Mouse (Mus musculus): ENCODE data around the gene Duox1. TPM values are rescaled to one million over a fixed set of nuclear protein-coding genes. Genes with fewer than 3 reads are reported as not detected.

The Duox1 gene
- 0.12 and 0.18 TPM in 2 replicates for polyA plus RNA-seq (2016; fragmentation: Nextera tagmentation; extraction: Ambion mirVana)

- Histone ChIP-seq H3K4me1 (peaks cover 9% of the 10 kb centered on the region), H3K4me2 (replicated peaks) (no peak within 1 kb of the TSS), H3K27me3 (peaks cover 49% of the 10 kb centered on the region), H3K9me3 (no peaks in the 10 kb centered on the region), H3K4me3 (no peak within 1 kb of the TSS), H3K27ac (replicated peaks) (no peak within 1 kb of the TSS), H3K36me3 (no peaks in the 10 kb centered on the region), H3K9ac (replicated peaks) (no peak within 1 kb of the TSS)
- 83% methylated on average over 7 of the region's 7 CpGs for WGBS
- no peak for ATAC-seq (ENCODE audit: low FRiP score, low read depth)
Observed at GRCm38 (mm10) chr2:122315372-122315771, at the start of gene Duox1. TSS of gene Duox1 (plus strand) at chr2:122315672.

- H3K4me3 ChIP-seq, result no peak overlapping the region
- H3K27me3 ChIP-seq, result no peaks in the 10 kb centered on the region
- no peak for ATAC-seq (ENCODE audit: low FRiP score, low read depth)
- H3K36me3 ChIP-seq, result no peaks in the 10 kb centered on the region
- no peak overlapping the region for H3K4me2 ChIP-seq (replicated peaks)
- H3K27ac ChIP-seq (replicated peaks), result no peak overlapping the region
- H3K9me3 ChIP-seq, result no peaks in the 10 kb centered on the region
- no peak overlapping the region for H3K9ac ChIP-seq (replicated peaks)
- peaks cover 13% of the 10 kb centered on the region for H3K4me1 ChIP-seq
- 94% methylated on average over 7 of the region's 7 CpGs for WGBS
Observed at GRCm38 (mm10) chr2:122266407-122267193, 48.9 kb upstream of the Duox1 start.

DNA sequence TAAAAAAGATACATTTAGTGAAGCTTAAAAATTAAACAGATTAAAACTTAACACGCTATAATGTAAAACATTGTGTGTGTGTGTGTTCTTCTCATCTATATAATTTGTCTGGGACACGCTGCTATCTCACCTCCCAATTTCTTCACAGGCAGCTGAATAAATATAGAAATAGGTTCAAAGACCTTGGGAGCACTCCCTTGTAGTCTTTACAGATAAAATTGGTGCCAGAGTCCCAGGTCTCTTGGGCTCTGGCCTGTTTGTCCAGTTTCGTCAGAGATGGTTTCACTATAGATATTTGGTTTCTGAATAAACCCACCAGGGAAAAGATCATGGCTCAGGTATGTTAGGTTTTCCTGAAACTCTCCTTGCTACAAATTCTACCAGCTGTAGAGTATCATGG is 36.7 kb upstream of the Duox1 start:
- Histone ChIP-seq H3K4me2 (replicated peaks) (no peak overlapping the region), H3K4me3 (no peak overlapping the region), H3K36me3 (no peaks in the 10 kb centered on the region), H3K4me1 (no peaks in the 10 kb centered on the region), H3K9me3 (no peaks in the 10 kb centered on the region), H3K9ac (replicated peaks) (no peak overlapping the region), H3K27ac (replicated peaks) (no peak overlapping the region), H3K27me3 (no peaks in the 10 kb centered on the region)
- 88% methylated on average over 3 of the region's 3 CpGs for WGBS
- no peak for ATAC-seq (ENCODE audit: low FRiP score, low read depth)

DNA sequence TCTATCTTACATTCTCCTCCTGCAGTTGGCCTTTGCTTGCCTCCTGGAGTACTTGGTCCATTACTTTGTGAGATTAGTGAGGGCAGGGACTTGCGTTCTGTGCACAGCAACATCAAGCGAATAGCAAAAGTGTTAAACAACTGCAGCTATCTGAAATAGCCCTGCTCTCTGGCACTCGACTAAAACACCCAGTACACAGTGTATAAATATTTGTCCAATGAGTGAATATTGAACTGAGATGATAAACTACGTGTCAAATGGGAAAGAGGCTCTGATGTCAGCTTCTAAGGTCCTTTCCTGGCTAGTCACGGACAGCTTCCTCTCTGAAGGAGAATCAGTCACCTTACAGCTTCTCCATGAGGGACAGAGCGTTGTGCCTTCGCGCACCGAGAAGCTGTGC is 31.4 kb upstream of the Duox1 start:
- Histone ChIP-seq H3K27ac (replicated peaks) (no peak overlapping the region), H3K4me3 (no peak overlapping the region), H3K9me3 (no peaks in the 10 kb centered on the region), H3K4me2 (replicated peaks) (no peak overlapping the region), H3K9ac (replicated peaks) (no peak overlapping the region), H3K4me1 (no peaks in the 10 kb centered on the region), H3K36me3 (no peaks in the 10 kb centered on the region), H3K27me3 (no peaks in the 10 kb centered on the region)
- WGBS, result 88% methylated on average over 9 of the region's 9 CpGs
- no peak for ATAC-seq (ENCODE audit: low FRiP score, low read depth)

DNA sequence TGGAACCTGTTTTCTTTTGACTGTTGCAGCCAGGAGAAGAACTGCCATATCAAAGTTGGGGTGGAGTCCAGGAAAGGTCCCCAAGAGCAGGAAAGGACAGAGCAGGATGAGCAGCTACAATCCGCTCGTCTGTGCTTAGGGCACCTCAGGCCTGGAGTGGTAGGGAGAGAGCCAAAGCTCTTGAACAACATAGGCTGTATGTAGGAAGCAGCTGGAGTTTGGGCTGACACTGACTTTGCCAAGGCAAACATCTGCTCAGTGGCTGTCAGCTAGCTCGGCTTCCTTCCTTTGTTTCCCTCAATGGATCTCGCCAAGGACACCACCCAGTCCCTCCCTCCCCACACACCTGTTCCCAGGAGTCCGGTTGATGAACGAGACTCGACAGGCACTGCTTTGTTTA is 29.3 kb upstream of the Duox1 start:
- Histone ChIP-seq H3K4me2 (replicated peaks) (no peak overlapping the region), H3K27ac (replicated peaks) (no peak overlapping the region), H3K9ac (replicated peaks) (no peak overlapping the region), H3K36me3 (no peaks in the 10 kb centered on the region), H3K4me1 (no peaks in the 10 kb centered on the region), H3K4me3 (no peak overlapping the region), H3K27me3 (peaks cover 4% of the 10 kb centered on the region), H3K9me3 (no peaks in the 10 kb centered on the region)
- 64% methylated on average over 7 of the region's 7 CpGs for WGBS
- ATAC-seq (ENCODE audit: low FRiP score, low read depth), result no peak

- H3K36me3 ChIP-seq, result no peaks in the 10 kb centered on the region
- ATAC-seq (ENCODE audit: low FRiP score, low read depth), result no peak
- H3K4me1 ChIP-seq, result peaks cover 26% of the 10 kb centered on the region
- H3K4me3 ChIP-seq, result no peak overlapping the region
- H3K9ac ChIP-seq (replicated peaks), result no peak overlapping the region
- peaks cover 73% of the 10 kb centered on the region for H3K27me3 ChIP-seq
- no peak overlapping the region for H3K27ac ChIP-seq (replicated peaks)
- 8% methylated on average over 7 of the region's 7 CpGs for WGBS
- H3K9me3 ChIP-seq, result no peaks in the 10 kb centered on the region
- no peak overlapping the region for H3K4me2 ChIP-seq (replicated peaks)
Observed at GRCm38 (mm10) chr2:122294916-122295315, 20.6 kb upstream of the Duox1 start.

DNA sequence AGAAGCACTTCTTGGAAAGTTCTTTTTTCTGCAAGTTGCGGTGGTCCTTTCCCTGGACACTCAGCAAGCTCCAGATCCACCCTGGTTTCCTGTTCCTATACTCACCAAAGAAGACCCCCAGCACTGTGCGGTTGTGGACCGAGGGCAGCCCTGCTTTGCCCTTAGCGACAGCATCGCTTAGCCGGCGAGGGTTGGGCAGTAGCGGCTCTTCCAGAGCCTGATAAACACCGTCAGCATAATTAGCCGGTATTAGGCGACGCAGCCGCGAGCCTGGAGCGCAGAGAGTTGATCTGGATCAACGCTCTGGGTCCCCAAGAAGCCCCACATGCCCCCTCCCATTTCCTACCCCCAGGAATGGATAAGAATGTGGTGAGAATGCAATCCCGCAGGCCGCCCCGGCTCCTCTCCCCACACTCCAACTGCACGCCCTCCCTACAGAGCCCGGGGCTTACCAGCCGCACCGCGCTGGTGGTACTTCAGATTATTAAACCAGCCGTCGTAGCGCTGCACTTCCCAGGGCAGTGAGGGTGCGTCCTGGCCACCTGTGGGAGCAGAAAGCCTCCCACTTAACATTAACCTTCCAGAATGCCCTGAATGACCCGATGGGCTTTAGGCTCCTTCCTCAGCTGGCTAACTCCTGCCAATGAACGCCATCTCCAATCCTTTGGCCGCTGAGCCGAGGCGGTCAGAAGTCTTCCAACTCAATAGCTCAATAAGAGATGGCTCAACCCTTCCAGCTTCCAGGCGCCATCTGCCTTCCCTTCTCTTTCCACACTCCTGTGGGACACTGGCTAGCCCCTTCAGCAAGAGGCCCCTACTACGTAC is 18.0 kb upstream of the Duox1 start:
- Histone ChIP-seq H3K4me3 (peak overlapping the region; percentile 24), H3K4me2 (replicated peaks) (peak overlapping the region; percentile 47), H3K9ac (replicated peaks) (no peak overlapping the region), H3K36me3 (no peaks in the 10 kb centered on the region), H3K4me1 (peaks cover 41% of the 10 kb centered on the region), H3K27ac (replicated peaks) (no peak overlapping the region), H3K9me3 (no peaks in the 10 kb centered on the region), H3K27me3 (peaks cover 95% of the 10 kb centered on the region)
- under 1% methylated on average over 35 of the region's 35 CpGs for WGBS
- no peak for ATAC-seq (ENCODE audit: low FRiP score, low read depth)

DNA sequence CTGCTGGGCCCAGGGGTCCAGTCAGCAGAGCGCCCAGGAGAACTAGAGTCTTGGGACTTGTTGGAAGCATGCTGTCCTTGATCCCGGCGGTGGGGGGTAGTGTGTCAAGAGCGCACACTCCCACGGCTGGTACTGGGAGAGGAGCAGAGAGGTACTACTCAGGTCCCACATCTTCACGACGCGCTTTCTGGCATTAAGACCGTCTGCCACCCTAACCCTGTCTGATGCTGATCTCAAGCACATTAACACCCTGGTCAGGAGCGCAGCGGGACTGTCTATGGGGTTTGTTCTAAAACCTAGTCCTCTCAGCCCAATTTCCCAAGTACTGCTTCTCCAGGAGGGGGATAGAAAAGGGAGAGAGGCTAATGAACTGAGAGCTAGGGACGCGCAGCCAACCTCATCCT is 17.4 kb upstream of the Duox1 start, which contains the start of gene Duox2:
Gene Duox2, minus strand, starts transcription at position 354 of the 404 bp plus-strand sequence.
- H3K4me3 ChIP-seq, result peak within 1 kb of the TSS; percentile 28
- H3K27me3 ChIP-seq, result peaks cover 100% of the 10 kb centered on the region
- H3K27ac ChIP-seq (replicated peaks), result no peak within 1 kb of the TSS
- no peak within 1 kb of the TSS for H3K9ac ChIP-seq (replicated peaks)
- under 1% methylated on average over 13 of the region's 13 CpGs for WGBS
- H3K36me3 ChIP-seq, result no peaks in the 10 kb centered on the region
- H3K4me2 ChIP-seq (replicated peaks), result peak within 1 kb of the TSS; percentile 47
- H3K9me3 ChIP-seq, result no peaks in the 10 kb centered on the region
- peaks cover 41% of the 10 kb centered on the region for H3K4me1 ChIP-seq
- ATAC-seq (ENCODE audit: low FRiP score, low read depth), result no peak

DNA sequence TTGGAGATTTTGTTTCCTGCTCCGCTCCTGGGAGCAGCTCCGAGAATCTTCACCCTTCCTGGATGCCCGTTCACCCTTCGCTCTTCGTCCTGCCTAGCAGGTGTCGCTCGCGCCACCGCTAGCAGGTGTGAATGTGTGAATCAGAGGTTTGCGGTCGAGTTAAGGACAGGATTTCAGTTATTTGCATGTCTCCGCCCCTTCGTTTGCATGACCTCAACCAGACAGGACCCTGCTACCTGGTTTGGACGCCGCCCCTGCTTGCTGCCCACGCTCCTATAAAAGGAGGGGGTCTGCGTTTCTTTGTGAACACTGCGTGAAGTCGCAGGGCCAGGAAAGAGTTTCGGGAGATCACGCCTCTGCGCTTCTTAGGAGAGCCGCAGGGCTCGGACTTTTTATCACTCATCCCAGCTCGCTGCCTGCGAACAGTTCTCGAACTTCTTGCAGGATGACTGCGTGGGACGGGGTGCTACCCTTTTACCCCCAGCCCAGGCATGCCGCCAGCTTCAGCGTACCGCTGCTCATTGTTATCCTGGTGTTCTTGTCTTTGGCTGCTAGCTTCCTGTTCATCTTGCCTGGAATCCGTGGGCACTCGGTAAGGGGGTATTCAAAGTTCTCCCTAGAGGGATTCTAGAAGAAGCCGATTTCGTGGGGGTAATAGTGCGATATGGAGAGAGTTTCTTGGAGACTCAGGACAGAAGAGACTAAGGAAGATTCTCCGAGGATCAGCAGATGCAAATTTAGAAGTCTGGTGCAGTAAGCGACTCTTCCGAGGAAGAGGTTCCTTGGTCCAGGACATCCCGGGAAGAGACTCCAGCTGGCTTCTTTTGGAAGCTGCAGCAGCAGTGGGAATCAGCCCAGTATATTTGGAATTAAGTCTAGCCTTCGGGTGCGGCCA is 16.6 kb upstream of the Duox1 start, which contains the start of gene Duoxa2:
Gene Duoxa2, plus strand, starts transcription at position 305 of the 895 bp plus-strand sequence.
- peak within 1 kb of the TSS; percentile 28 for H3K4me3 ChIP-seq
- ATAC-seq (ENCODE audit: low FRiP score, low read depth), result no peak
- no peaks in the 10 kb centered on the region for H3K36me3 ChIP-seq
- no peaks in the 10 kb centered on the region for H3K9me3 ChIP-seq
- peaks cover 41% of the 10 kb centered on the region for H3K4me1 ChIP-seq
- peak within 1 kb of the TSS; percentile 47 for H3K4me2 ChIP-seq (replicated peaks)
- H3K27ac ChIP-seq (replicated peaks), result no peak within 1 kb of the TSS
- peaks cover 100% of the 10 kb centered on the region for H3K27me3 ChIP-seq
- under 1% methylated on average over 43 of the region's 43 CpGs for WGBS
- no peak within 1 kb of the TSS for H3K9ac ChIP-seq (replicated peaks)

DNA sequence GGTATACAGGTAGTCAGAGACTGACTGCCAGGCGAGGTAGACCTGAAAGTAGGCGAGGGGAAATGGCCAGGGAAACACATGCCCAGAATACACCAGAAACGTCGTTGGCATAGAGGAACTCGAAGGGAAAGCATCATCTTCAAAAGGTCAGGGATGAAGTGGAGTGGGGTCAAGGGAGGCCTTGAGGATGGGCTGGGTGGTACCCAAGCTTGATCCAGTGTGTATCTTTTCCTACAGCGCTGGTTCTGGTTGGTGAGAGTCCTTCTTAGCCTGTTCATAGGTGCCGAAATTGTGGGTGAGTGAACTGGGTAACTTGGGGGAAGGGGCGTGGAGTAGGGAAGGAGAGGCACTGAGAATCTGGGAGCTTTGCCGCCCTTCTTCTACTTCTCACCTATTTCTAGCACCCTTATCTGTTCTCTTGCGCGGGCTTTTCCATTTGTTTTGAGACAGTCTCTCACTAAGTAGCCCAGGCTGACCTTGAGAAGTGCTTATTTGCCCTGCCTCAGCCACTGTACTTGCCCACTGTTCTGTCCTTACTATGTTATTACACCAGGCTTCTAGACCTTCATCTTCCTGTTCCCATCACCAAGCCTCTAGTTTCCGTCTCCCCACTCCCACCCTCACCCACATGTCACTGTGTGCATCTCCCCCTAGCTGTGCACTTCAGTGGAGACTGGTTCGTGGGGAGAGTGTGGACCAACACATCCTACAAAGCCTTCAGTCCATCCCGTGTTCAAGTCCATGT is 15.4 kb upstream of the Duox1 start:
- Histone ChIP-seq H3K9me3 (no peaks in the 10 kb centered on the region), H3K27me3 (peaks cover 100% of the 10 kb centered on the region), H3K4me2 (replicated peaks) (no peak overlapping the region), H3K4me1 (peaks cover 41% of the 10 kb centered on the region), H3K27ac (replicated peaks) (no peak overlapping the region), H3K36me3 (no peaks in the 10 kb centered on the region), H3K9ac (replicated peaks) (no peak overlapping the region), H3K4me3 (no peak overlapping the region)
- no peak for ATAC-seq (ENCODE audit: low FRiP score, low read depth)
- WGBS, result 10% methylated on average over 14 of the region's 14 CpGs

DNA sequence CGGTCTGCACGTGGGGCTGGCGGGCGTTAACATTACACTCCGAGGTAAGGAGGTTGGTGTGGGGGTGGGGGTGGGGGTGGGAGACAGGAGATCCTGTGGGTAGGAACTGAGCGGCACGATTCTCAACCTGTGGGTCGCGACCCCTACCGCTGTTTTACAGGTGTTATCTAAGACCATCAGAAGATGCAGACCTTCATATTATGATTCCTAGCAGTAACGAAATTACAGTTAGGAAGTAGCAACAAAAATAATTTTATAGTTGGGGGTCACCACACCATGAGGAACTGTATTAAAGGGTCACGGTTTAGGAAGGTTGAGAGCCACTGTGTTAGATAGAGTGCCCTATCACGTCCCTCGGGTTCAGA is 14.8 kb upstream of the Duox1 start:
- ATAC-seq (ENCODE audit: low FRiP score, low read depth), result no peak
- Histone ChIP-seq H3K27me3 (peaks cover 100% of the 10 kb centered on the region), H3K36me3 (no peaks in the 10 kb centered on the region), H3K4me2 (replicated peaks) (peak overlapping the region; percentile 59; the same call in 1 of the 2 replicates), H3K9ac (replicated peaks) (no peak overlapping the region), H3K4me3 (no peak overlapping the region), H3K4me1 (peaks cover 41% of the 10 kb centered on the region), H3K9me3 (no peaks in the 10 kb centered on the region), H3K27ac (replicated peaks) (no peak overlapping the region)
- 4% methylated on average over 14 of the region's 14 CpGs for WGBS

All from midbrain, embryonic 12.5 days (tissue).